Mouse (Mus musculus) midbrain, embryonic 11.5 days (tissue): ENCODE data around the gene Nags. TPM values are rescaled to one million over a fixed set of nuclear protein-coding genes. Genes with fewer than 3 reads are reported as not detected.
A peak's percentile ranks its signal among the peaks of the same experiment; 100 is the strongest.
"Not testable (repeated sequence)": the region's sequence is repeated elsewhere in the genome, so short reads cannot be mapped to it uniquely, and the experiment has no call there.

ENCODE experiments used
- ATAC-seq: fragments of 200-750 bp; cut with Nextera tagmentation; 2 replicates; pipeline ENCODE4 v1.8.0; 2017; ENCODE audit warnings: moderate TSS enrichment, moderate library complexity; ENCODE audit not compliant: low FRiP score
- DNase-seq: peaks from one replicate; pipeline ENCODE4 v3.0.0; 2015; ENCODE audit warnings: low spot score; ENCODE audit errors: missing footprints
- H3K27ac ChIP-seq: fragments of 300-500 bp; sonication (generic); 2 replicates; pipeline ENCODE4 v1.5.1; 2014; ENCODE audit warnings: low read depth, low read length
- H3K27me3 ChIP-seq: fragments of 300-500 bp; sonication (generic); 2 replicates; pipeline ENCODE4 v1.6.1; 2014; ENCODE audit warnings: mild to moderate bottlenecking, low read length, moderate library complexity, mixed read lengths; ENCODE audit not compliant: control insufficient read depth, insufficient read depth
- H3K36me3 ChIP-seq: fragments of 300-500 bp; sonication (generic); 2 replicates; pipeline ENCODE4 v1.6.1; 2014; ENCODE audit warnings: mild to moderate bottlenecking, low read length, moderate library complexity, mixed read lengths; ENCODE audit not compliant: control insufficient read depth, insufficient read depth
- H3K4me1 ChIP-seq: fragments of 300-500 bp; sonication (generic); 2 replicates; pipeline ENCODE4 v1.6.1; 2014; ENCODE audit warnings: low read length; ENCODE audit not compliant: control insufficient read depth, insufficient read depth
- H3K4me2 ChIP-seq: fragments of 300-500 bp; sonication (generic); 2 replicates; pipeline ENCODE4 v1.6.1; 2014; ENCODE audit warnings: mild to moderate bottlenecking, moderate library complexity
- H3K4me3 ChIP-seq: fragments of 300-500 bp; sonication (generic); 2 replicates; pipeline ENCODE4 v1.5.1; 2014; ENCODE audit warnings: low read depth, low read length
- H3K9ac ChIP-seq: fragments of 300-500 bp; sonication (generic); 2 replicates; pipeline ENCODE4 v1.6.1; 2014; ENCODE audit warnings: low read length
- H3K9me3 ChIP-seq: fragments of 300-500 bp; sonication (generic); 2 replicates; pipeline ENCODE4 v1.6.1; 2016; ENCODE audit warnings: low read length; ENCODE audit not compliant: control insufficient read depth
- WGBS: fragments of 180-500 bp; shearing (Covaris S2); extraction: QIAGEN DNeasy Blood & Tissue Kit; methylation state at CpG from one replicate; pipeline ENCODE4 v1.1.7; 2014; 5-methylcytosine and 5-hydroxymethylcytosine counted together
- polyA plus RNA-seq: library from polyadenylated mRNA; unstranded; fragments of >200 nt; fragmentation: Nextera tagmentation; extraction: Ambion mirVana; gene quantifications from 2 replicates; pipeline ENCODE4 v1.2.1, GENCODE M21; 2014

Gene Nags
- polyA plus RNA-seq, 1 experiment from 2014 or later, result not detected

DNA sequence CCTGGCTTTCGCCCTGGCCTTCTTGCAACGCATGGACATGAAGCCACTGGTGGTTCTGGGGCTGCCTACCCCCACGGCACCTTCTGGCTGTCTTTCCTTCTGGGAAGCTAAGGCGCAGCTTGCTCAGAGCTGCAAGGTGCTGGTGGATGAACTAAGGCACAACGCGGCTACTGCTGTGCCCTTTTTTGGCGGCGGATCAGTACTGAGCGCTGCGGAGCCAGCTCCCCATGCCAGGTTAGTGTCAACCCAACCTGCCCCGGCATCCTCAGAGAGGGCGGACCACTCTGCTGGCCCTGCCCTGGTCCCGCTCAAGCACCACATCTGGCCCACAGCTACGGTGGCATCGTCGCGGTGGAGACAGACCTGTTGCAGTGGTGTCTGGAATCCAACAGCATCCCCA lies 1.2 kb downstream of the Nags start:
- Histone ChIP-seq H3K4me2 (no peak overlapping the region), H3K36me3 (no peaks in the 10 kb centered on the region), H3K4me1 (0 out of 2 replicates have a peak, but pooled peaks cover 9% of the 10 kb centered on the region), H3K27ac (no peak overlapping the region), H3K9ac (no peak overlapping the region), H3K4me3 (no peak overlapping the region), H3K27me3 (peaks cover 51% of the 10 kb centered on the region), H3K9me3 (no peaks in the 10 kb centered on the region)
- WGBS, result 8% methylated on average over 17 of the region's 17 CpGs
- peak; percentile 86 for DNase-seq
- no peak for ATAC-seq

DNA sequence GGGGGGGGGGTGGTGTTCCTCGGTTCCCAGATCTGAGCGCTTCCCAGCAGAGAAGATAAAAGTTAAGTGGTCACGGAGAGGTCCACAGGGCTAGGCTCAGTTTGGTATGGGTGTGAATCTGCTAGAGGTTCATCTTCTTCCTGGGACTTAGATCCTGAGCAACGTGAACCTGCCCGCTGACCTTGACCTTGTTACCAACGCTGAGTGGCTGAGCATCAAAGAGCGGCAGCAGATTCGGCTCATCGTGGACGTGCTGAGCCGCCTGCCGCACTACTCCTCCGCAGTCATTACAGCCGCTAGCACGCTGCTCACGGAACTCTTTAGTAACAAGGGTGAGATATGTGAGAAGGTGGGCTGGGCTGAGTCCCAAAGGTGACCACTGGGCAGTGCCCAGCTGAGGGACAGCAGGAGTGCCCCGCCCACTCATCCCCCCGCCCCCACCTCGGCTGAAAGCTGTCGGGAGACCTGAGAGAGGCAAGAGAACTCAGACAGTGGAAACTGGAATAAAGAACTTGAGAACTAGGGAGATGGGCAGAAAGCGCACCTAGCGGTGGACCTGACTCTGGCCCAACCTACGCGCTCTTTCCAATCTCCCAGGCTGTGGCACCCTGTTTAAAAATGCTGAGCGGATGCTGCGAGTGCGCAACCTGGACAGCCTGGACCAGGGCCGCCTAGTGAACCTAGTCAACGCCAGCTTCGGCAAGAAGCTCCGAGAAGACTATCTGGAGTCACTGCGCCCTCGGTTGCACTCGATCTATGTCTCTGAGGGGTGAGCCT lies 2.1 kb downstream of the Nags start:
- Histone ChIP-seq H3K27ac (no peak overlapping the region), H3K4me2 (no peak overlapping the region), H3K27me3 (peaks cover 51% of the 10 kb centered on the region), H3K36me3 (no peaks in the 10 kb centered on the region), H3K4me3 (no peak overlapping the region), H3K9ac (no peak overlapping the region), H3K9me3 (no peaks in the 10 kb centered on the region), H3K4me1 (0 out of 2 replicates have a peak, but pooled peaks cover 9% of the 10 kb centered on the region)
- 14% methylated on average over 34 of the region's 34 CpGs for WGBS
- ATAC-seq (no peak), DNase-seq (peak; percentile 87)

DNA sequence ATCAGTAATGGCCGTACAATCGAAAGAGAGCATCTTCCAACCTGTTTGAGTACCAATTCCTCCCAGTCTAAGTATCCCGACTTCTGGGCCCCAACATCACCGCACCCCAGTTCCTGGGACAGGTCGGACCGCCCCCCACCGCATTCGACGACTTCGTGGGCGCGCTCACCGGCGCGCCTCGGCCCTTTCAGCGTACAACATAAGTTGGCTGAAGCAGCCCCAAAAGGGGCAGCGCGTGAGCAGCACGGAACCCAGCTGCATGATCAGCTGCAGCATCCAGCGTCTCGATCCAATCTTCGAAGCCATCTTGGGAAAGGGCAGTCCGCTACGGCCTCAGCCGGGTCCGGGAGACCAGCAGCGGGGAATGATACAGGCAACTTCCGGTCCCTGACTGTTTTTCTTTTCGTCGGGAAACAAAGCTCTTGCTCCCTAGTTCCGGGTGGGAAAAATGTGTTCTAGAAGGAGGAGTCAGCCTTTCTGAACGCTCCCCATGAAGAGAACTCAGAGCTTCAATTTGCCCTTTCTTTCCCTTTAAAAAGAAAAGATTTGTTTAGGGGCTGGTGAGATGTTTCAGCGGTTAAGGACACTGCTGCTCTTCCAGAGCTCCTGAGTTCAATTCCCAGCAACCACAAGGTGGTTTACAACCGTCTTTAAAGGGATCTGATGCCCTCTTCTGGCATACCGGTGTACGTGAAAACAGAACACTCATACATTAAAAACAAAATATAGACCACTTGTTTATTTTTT lies 10.9 kb downstream of the Nags start, which contains the start of gene Tmem101:
TSS of gene Tmem101 (minus strand) at position 366 of the 747 bp plus-strand sequence.
- peak within 1 kb of the TSS; percentile 71 for H3K9ac ChIP-seq
- H3K36me3 ChIP-seq, result peaks cover 3% of the 10 kb centered on the region; the same call in 1 of the 2 replicates
- peak; percentile 90 for ATAC-seq
- peak within 1 kb of the TSS; percentile 61 for H3K4me3 ChIP-seq
- H3K9me3 ChIP-seq, result no peaks in the 10 kb centered on the region
- H3K27me3 ChIP-seq, result no peaks in the 10 kb centered on the region
- peak within 1 kb of the TSS; percentile 61 for H3K4me2 ChIP-seq
- H3K4me1 ChIP-seq, result peaks cover 6% of the 10 kb centered on the region
- peak; percentile 99 for DNase-seq
- H3K27ac ChIP-seq, result 0 out of 2 replicates have a peak within 1 kb of the TSS, but pooled peaks have one; percentile 22
- whole genome bisulfite sequencing, result under 1% methylated on average over 37 of the region's 37 CpGs

DNA sequence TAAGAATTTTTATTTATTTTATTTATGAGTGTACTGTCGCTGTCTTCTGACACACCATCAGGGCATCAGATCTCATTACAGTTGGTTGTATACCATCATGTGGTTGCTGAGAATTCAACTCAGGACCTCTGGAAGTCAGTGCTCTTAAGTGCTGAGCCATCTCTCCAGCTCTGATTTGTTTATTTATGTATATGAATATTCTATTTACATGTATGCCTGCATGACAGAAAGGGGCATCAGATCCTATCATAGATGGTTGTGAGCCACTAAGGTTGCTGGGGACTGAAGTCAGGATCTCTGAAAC lies 11.4 kb downstream of the Nags start:
- no peak overlapping the region for H3K4me2 ChIP-seq
- no peak overlapping the region for H3K9ac ChIP-seq

DNA sequence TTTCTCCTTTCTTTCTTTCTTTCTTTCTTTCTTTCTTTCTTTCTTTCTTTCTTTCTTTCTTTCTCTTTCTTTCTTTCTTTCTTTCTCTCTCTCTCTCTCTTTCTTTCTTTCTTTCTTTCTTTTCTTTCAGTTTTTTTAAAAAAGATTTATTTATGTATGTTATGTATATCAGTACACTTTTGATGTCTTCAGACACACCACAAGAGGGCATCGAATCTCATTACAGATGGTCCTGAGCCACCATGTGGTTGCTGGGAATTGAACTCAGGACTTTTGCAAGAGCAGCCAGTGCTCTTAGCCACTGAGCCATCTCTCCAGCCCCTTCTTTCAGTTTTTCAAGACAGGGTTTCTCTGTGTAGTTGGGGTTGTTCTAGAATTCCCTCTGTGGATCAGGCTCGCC lies 12.7 kb downstream of the Nags start:
- not testable (repeated sequence) for H3K4me3 ChIP-seq, DNase-seq, ATAC-seq, H3K9ac ChIP-seq, H3K9me3 ChIP-seq, H3K4me2 ChIP-seq, H3K27me3 ChIP-seq, H3K4me1 ChIP-seq, H3K36me3 ChIP-seq, H3K27ac ChIP-seq
- 80% methylated on average over 2 of the region's 2 CpGs for WGBS

More for the DNA sequence above, 11.4 kb downstream of the Nags start:
- Histone ChIP-seq H3K27ac (no peak overlapping the region), H3K27me3 (no peaks in the 10 kb centered on the region), H3K4me1 (peaks cover 6% of the 10 kb centered on the region), H3K4me3 (no peak overlapping the region), H3K36me3 (peaks cover 5% of the 10 kb centered on the region), H3K9me3 (no peaks in the 10 kb centered on the region)
- ATAC-seq, result peak; percentile 33; the same call in 1 of the 2 replicates
- DNase-seq, result no peak
- WGBS, result 2% methylated on average over 1 of the region's 1 CpGs

DNA sequence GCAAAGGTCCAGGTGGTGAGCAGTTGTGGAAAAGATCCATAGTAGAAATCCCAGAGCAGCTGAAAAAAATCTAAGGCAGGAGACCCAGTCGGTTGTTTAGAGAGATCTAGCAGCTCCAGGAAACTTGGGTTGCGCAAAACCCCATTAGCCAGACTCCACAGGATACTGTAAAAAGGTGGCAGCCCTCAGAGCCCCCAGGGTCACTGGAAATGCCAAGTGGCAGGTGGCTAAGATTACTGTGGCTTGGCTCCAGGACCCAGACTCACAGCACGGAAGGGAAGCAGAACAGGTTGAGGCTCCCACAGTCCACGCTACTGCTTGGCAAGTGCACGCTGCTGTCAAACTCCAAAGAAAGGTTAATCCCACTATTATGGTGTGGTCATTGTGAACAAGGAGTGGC lies 14.5 kb downstream of the Nags start:
- H3K36me3 ChIP-seq, result peaks cover 10% of the 10 kb centered on the region
- ATAC-seq, result no peak
- no peak overlapping the region for H3K9ac ChIP-seq

DNA sequence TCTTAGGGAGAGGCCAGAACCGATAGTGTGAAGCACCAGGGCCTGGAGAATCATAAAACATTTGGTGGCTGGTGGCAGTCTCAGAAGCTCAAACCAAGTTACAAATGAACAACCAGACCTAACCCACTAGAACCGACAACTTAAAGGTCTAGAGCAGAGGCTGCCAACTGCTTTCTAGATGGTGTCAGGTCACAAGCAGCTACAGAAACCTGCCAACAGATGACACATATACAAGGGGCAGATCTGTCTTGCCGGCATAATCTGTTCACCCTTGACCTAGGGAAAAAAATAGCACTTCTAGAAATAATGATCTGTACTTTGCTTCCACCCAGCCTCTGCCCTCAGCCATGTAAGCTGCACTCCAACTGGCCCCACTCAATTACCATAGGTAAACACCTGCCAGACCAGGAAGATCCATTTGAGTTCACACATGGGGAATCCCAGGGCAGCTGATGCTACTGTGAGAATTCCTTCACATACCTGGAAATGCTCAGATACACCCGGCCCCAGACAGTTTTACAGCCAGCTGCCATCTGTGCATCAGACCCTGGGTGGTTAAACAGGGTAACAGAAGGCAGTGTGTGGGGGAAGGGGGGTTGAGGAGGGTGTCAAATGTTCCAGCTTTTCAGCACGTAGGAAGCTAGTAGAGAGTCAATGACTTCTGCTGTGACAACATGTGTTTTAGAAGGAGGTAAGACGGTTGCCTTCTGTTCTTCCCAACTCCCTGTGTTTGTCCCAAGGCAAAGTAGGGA lies 20.8 kb downstream of the Nags start:
- H3K4me1 ChIP-seq, result no peaks in the 10 kb centered on the region
- no peak for ATAC-seq
- 84% methylated on average over 6 of the region's 6 CpGs for WGBS
- DNase-seq, result no peak
- H3K9me3 ChIP-seq, result no peaks in the 10 kb centered on the region
- H3K4me2 ChIP-seq, result no peak overlapping the region
- H3K4me3 ChIP-seq, result no peak overlapping the region
- H3K27me3 ChIP-seq, result no peaks in the 10 kb centered on the region
- H3K9ac ChIP-seq, result no peak overlapping the region
- H3K27ac ChIP-seq, result no peak overlapping the region
- peaks cover 20% of the 10 kb centered on the region for H3K36me3 ChIP-seq

More for the DNA sequence above, 14.5 kb downstream of the Nags start:
- WGBS, result 83% methylated on average over 5 of the region's 5 CpGs
- H3K4me3 ChIP-seq, result no peak overlapping the region
- H3K4me1 ChIP-seq, result peaks cover 6% of the 10 kb centered on the region
- no peaks in the 10 kb centered on the region for H3K27me3 ChIP-seq
- H3K9me3 ChIP-seq, result no peaks in the 10 kb centered on the region
- no peak overlapping the region for H3K27ac ChIP-seq
- no peak for DNase-seq
- no peak overlapping the region for H3K4me2 ChIP-seq

DNA sequence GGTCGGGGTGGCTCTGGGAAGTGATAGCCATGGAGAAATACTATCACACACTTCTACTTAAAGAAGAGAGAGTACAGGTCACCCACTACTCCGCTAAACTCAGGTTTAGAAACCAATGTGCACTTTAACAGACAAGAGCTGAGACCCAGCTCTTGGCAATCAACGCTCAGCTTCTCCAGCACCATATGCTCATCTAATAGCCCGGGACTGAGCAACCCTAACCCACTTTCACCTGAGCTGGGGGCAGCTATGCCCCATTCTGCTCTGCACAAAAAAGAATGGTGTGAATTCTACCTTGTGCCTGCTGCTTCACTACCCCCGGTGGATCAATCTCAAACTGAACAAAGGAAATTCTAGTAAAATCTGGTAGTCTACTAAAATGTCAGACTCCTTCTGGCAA lies 22.2 kb downstream of the Nags start:
- H3K9ac ChIP-seq, result no peak overlapping the region
- H3K36me3 ChIP-seq, result peaks cover 18% of the 10 kb centered on the region; the same call in 1 of the 2 replicates
- 94% methylated on average over 5 of the region's 5 CpGs for WGBS

More for the DNA sequence above, 22.2 kb downstream of the Nags start:
- DNase-seq, result no peak
- Histone ChIP-seq H3K9me3 (no peaks in the 10 kb centered on the region), H3K27ac (no peak overlapping the region), H3K4me2 (no peak overlapping the region), H3K27me3 (no peaks in the 10 kb centered on the region), H3K4me1 (no peaks in the 10 kb centered on the region), H3K4me3 (no peak overlapping the region)
- no peak for ATAC-seq
